Mouse (Mus musculus) liver, adult 2 months (tissue): ENCODE results near the gene Adgrd1. TPM values are rescaled to one million over a fixed set of nuclear protein-coding genes. Genes with fewer than 3 reads are reported as not detected.

Experiments
- DNase-seq: peaks from one replicate; pipeline ENCODE4 v3.0.0-alpha.2; 2011; ENCODE audit warnings: low read depth, low spot score; ENCODE audit errors: extremely low read depth
- H3K27ac ChIP-seq: fragments of 200-500 bp; replicated peaks from 2 replicates; pipeline ENCODE4 v1.5.1; 2012; ENCODE audit warnings: low read depth, mild to moderate bottlenecking, control low read depth, inconsistent platforms, low read length; ENCODE audit not compliant: insufficient read depth
- H3K27me3 ChIP-seq: fragments of 200-500 bp; 2 replicates; pipeline ENCODE4 v1.6.1; 2012; ENCODE audit warnings: mild to moderate bottlenecking, moderate library complexity, low read length, inconsistent platforms; ENCODE audit not compliant: control insufficient read depth, insufficient read depth
- H3K36me3 ChIP-seq: fragments of 200-500 bp; 2 replicates; pipeline ENCODE4 v1.6.1; 2012; ENCODE audit warnings: low read length, inconsistent platforms; ENCODE audit not compliant: control insufficient read depth, insufficient read depth
- H3K4me1 ChIP-seq: fragments of 200-500 bp; 2 replicates; pipeline ENCODE4 v1.6.1; 2011; ENCODE audit warnings: low read length; ENCODE audit not compliant: control insufficient read depth, insufficient read depth
- H3K4me3 ChIP-seq: fragments of 200-500 bp; 2 replicates; pipeline ENCODE4 v1.5.1; 2011; ENCODE audit warnings: low read depth, mild to moderate bottlenecking, control low read depth, low read length, moderate library complexity; ENCODE audit not compliant: insufficient read depth
- H3K79me2 ChIP-seq: fragments of 200-500 bp; 2 replicates; pipeline ENCODE4 v1.6.1; 2012; ENCODE audit warnings: inconsistent platforms, mild to moderate bottlenecking, low read length, moderate library complexity; ENCODE audit not compliant: control insufficient read depth, insufficient read depth
- H3K9ac ChIP-seq: fragments of 200-500 bp; 2 replicates; pipeline ENCODE4 v1.6.1; 2012; ENCODE audit warnings: low read depth, mild to moderate bottlenecking, control low read depth, inconsistent platforms, low read length
- CTCF ChIP-seq: fragments of 200-500 bp; IDR thresholded peaks from 2 replicates; pipeline ENCODE4 v1.5.1; 2011; ENCODE audit warnings: low read depth, low read length, control low read depth
- POLR2A ChIP-seq: fragments of 200-500 bp; IDR thresholded peaks from 2 replicates; pipeline ENCODE4 v1.6.1; 2011; ENCODE audit warnings: low read length, control low read depth; ENCODE audit not compliant: insufficient read depth; ENCODE audit errors: extremely low read depth
- WGBS: fragments of 180-500 bp; shearing (Covaris S2); methylation state at CpG from one replicate; pipeline ENCODE4 v1.1.7; 2018; 5-methylcytosine and 5-hydroxymethylcytosine counted together
- polyA plus RNA-seq: library from polyadenylated mRNA; depleted of rRNA; stranded (reverse); fragments of >200 nt; gene quantifications from 2 replicates; pipeline ENCODE4 v1.2.3, GENCODE M21; 2012
- total RNA-seq: library from RNA; depleted of rRNA; stranded (reverse); fragments of >200 nt; gene quantifications from 2 replicates; pipeline ENCODE4 v1.2.3, GENCODE M21; 2014

Adgrd1 gene
- total and polyA plus RNA-seq, 2 experiments = 0.18 to 0.66 TPM

- no peak overlapping the region for H3K9ac ChIP-seq
- H3K4me1 ChIP-seq = no peaks in the 10 kb centered on the region
- no peaks in the 10 kb centered on the region for H3K79me2 ChIP-seq
- no peak for DNase-seq
- WGBS = 73% methylated on average over 8 of the region's 8 CpGs
- no peaks in the 10 kb centered on the region for H3K36me3 ChIP-seq
- no peak overlapping the region for H3K27ac ChIP-seq
- H3K4me3 ChIP-seq = no peak overlapping the region
- TF ChIP-seq CTCF = no peak
- TF ChIP-seq POLR2A = no peak
- H3K27me3 ChIP-seq = no peaks in the 10 kb centered on the region
Measured at GRCm38 (mm10) chr5:129111729-129112128, 15.2 kb downstream of the Adgrd1 start.

DNA sequence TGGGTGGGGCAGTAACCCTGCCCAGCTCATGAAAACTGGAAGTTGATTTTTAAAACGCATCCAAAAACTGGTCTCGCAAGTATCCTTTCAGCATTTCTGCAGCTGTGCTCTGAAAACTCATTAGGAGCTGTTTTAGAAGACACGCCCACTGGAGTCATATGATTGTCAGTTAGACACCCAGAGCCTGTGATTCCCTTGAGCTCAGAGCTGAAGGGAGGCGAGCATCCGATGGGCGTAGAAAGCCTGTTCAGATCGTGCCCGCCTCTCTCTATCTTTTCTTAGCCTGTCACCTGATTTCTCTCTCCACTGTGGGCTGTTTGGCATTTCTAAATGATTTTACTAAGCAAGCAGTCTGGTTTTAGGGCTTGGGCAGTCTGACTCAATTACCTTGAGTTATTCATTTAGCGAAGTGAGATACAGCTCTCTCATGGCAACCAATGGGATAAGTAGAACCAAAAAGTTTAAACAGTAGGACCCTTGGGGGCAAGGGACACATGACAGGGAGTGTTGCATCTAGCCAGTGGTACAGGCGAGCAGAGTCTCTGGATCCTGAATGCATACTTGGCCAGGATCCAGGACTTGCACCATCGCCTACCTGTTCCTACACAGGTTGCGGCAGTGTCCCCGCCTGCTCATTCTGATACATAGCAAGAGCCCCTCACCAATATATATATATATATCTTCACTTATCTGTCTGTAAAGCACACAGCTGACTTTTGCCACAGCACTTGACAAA is 17.4 kb downstream of the Adgrd1 start:
- no peaks in the 10 kb centered on the region for H3K4me1 ChIP-seq
- no peak overlapping the region for H3K9ac ChIP-seq
- H3K27ac ChIP-seq = no peak overlapping the region
- 73% methylated on average over 13 of the region's 13 CpGs for WGBS
- TF ChIP-seq CTCF (no peak), POLR2A (no peak)
- H3K4me3 ChIP-seq = no peak overlapping the region
- no peak for DNase-seq
- H3K36me3 ChIP-seq = no peaks in the 10 kb centered on the region
- H3K27me3 ChIP-seq = no peaks in the 10 kb centered on the region
- no peaks in the 10 kb centered on the region for H3K79me2 ChIP-seq

DNA sequence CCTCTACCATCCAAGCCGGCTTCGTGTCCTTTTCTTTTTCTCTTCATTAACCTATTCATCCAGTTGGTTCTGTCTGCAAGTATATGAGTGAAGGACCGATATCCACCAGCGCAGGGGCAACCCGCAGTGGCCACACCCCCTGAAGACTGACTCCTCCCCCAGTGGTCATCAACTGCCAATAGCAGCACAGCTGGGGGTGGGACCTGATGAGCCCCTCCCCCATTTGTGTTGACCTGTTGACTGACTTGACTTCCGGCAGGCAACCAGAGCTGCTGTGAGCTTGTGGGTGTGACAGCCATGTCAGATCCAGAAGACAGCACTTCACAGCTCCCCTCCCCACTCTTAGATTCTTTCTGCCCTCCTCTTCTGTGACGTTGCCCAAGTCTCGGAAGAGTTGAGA is 19.7 kb downstream of the Adgrd1 start:
- DNase-seq = no peak
- Histone ChIP-seq H3K4me3 (no peak overlapping the region), H3K27me3 (no peaks in the 10 kb centered on the region), H3K36me3 (no peaks in the 10 kb centered on the region), H3K79me2 (no peaks in the 10 kb centered on the region), H3K9ac (no peak overlapping the region), H3K27ac (no peak overlapping the region), H3K4me1 (no peaks in the 10 kb centered on the region)
- TF ChIP-seq CTCF (no peak), POLR2A (no peak)
- WGBS = 79% methylated on average over 8 of the region's 8 CpGs

GRCm38 (mm10) chr5:129117593-129118113 is 21.1 kb downstream of the Adgrd1 start:
- no peak for TF ChIP-seq POLR2A
- no peak for TF ChIP-seq CTCF
- WGBS = 93% methylated on average over 4 of the region's 4 CpGs
- H3K79me2 ChIP-seq = no peaks in the 10 kb centered on the region
- H3K4me3 ChIP-seq = no peak overlapping the region
- DNase-seq = no peak
- no peak overlapping the region for H3K27ac ChIP-seq
- H3K36me3 ChIP-seq = no peaks in the 10 kb centered on the region
- H3K27me3 ChIP-seq = no peaks in the 10 kb centered on the region
- H3K9ac ChIP-seq = no peak overlapping the region
- no peaks in the 10 kb centered on the region for H3K4me1 ChIP-seq

DNA sequence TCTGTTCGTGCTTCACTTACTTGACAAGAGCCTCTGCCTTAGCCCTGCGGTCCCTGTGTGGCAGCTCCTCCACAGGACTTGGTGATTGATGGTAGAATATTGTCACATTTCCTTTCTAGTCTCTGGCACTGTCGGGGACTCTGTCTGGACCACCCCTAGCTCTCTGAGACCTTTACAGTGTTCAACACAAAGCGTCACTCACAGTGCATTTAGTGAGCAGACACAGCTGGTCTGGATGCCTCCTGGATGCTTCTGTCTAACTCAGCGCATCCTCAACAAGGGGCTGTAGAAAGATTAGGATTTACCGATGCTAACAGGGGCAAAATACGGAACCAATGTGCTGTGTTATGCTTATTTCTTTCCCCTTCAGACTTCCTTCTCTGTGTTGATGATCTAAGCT is 22.0 kb downstream of the Adgrd1 start:
- Histone ChIP-seq H3K4me3 (no peak overlapping the region), H3K27ac (no peak overlapping the region), H3K79me2 (no peaks in the 10 kb centered on the region), H3K27me3 (no peaks in the 10 kb centered on the region), H3K36me3 (no peaks in the 10 kb centered on the region), H3K4me1 (no peaks in the 10 kb centered on the region), H3K9ac (no peak overlapping the region)
- WGBS = 73% methylated on average over 7 of the region's 7 CpGs
- DNase-seq = no peak
- TF ChIP-seq POLR2A (no peak), CTCF (no peak)

GRCm38 (mm10) chr5:129119146-129119545 is 22.6 kb downstream of the Adgrd1 start:
- TF ChIP-seq POLR2A = no peak
- TF ChIP-seq CTCF = no peak
- Histone ChIP-seq H3K27me3 (no peaks in the 10 kb centered on the region), H3K4me3 (no peak overlapping the region), H3K4me1 (no peaks in the 10 kb centered on the region), H3K36me3 (no peaks in the 10 kb centered on the region), H3K79me2 (no peaks in the 10 kb centered on the region), H3K27ac (no peak overlapping the region), H3K9ac (no peak overlapping the region)
- no peak for DNase-seq
- WGBS = 70% methylated on average over 4 of the region's 4 CpGs
